Mouse (Mus musculus): ENCODE measurements around the gene Olfr1031.

DNA sequence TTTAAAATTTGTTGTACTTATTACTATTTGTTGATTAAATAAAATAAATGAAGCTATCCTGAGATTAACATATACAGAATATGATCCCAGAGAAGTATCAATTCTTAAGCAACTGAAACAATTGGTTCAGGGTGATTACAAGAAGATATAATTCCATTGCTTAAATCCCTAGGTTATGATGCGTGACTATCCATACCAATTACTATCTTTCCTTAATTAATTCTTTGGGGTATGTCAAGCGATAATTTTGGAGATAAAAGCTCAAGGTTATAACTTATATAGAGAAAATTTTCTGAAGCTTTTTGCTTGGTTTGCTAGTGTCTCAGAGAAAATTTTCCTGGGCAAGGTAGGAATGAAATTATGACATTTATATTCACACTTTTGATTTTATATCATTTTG is 16.5 kb upstream of the Olfr1031 start, which contains the start of gene Olfr1029:
- no peak for TF ChIP-seq CTCF (IDR thresholded peaks at IDR 0.05; ENCODE audit: extremely low read depth, insufficient read length, insufficient replicate concordance, low read depth, low read length)
- no peak for TF ChIP-seq POLR2A (IDR thresholded peaks at IDR 0.05; ENCODE audit: low read depth, low read length)

All from small intestine, adult 2 months (tissue).